Mouse (Mus musculus) adrenal gland, adult (tissue): ENCODE measurements around the gene Gm8677.
"Not testable (repeated sequence)": the region's sequence is repeated elsewhere in the genome, so short reads cannot be mapped to it uniquely, and the experiment has no call there.

Experiments
- DNase-seq, 2 experiments: peaks; one replicate each; pipeline ENCODE4 v3.0.0; 2022 to 2023; ENCODE audit warnings: low spot score in 1 of 2; ENCODE audit not compliant: inconsistent age in 2 of 2

Gm8677 gene

GRCm38 (mm10) chr7:22534787-22535186, at the start of gene Gm8677:
TSS of gene Gm8677 (minus strand) at chr7:22534887.
- not testable (repeated sequence) for DNase-seq

- not testable (repeated sequence) for DNase-seq
These were observed 30.6 kb upstream of the Gm8677 start, which contains the start of gene Gm4201 for GRCm38 (mm10) chr7:22565243-22565642. TSS of gene Gm4201 (minus strand) at chr7:22565343.

- not testable (repeated sequence) for DNase-seq
These were observed 12.0 kb downstream of the Gm8677 start, which contains the start of gene Vmn1r152 for GRCm38 (mm10) chr7:22522667-22523066. TSS of gene Vmn1r152 (plus strand) at chr7:22522967.

GRCm38 (mm10) chr7:22499578-22499977, 35.1 kb downstream of the Gm8677 start, which contains the start of gene Vmn1r151:
TSS of gene Vmn1r151 (minus strand) at chr7:22499678.
- not testable (repeated sequence) for DNase-seq
